Mouse (Mus musculus) ES-Bruce4 (cell line): Measurements from ENCODE around the gene Hist1h4m.

Source experiments
- CTCF ChIP-seq: IDR thresholded peaks from one replicate; pipeline ENCODE4 v1.8.1; 2011; ENCODE audit warnings: low read depth, low read length
- EP300 ChIP-seq: IDR thresholded peaks from 2 replicates; pipeline ENCODE4 v1.6.1; 2011; ENCODE audit warnings: low read depth, low read length; ENCODE audit not compliant: insufficient read depth
- POLR2A ChIP-seq: IDR thresholded peaks from one replicate; pipeline ENCODE4 v1.8.1; 2011; ENCODE audit warnings: low read length; ENCODE audit not compliant: insufficient read depth

DNA sequence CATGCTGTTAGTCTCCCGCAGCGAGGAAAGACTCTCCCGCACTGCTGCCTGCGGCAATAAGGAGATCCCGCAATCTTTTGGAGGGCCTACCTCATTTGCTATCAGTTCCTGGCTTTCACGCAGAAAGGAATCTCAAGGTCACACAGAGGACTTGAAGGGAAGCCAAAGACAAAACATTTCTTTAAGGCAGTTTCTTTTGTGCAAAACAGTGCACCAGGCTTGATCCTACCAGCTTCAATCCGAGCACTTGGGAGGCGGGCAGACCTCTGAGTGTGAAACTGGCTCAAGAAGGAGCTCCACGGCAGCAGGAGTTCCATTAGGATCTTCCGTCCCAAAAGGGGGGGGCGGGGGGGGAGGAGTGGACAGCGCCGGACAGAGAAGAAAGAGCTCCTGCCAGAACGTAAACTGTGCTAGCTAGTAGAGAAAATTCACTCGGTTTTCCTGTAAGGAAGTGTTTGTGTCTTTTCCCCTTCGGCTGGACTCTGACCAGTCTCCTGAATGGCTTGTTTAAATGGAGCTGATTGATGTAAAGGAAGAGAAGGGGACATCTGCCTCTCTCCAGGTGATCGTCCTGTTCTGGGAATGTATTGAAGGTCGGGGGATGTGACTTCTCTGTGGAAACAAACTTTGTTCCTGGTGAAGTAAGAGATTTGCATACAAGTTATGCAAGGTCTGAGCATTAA, 20.8 kb upstream of the Hist1h4m start:
- TF ChIP-seq POLR2A (no peak), CTCF (no peak), EP300 (no peak)
